Mouse (Mus musculus) thymus, postnatal 4 days (tissue): ENCODE results near the gene Gm43738.
A peak's percentile ranks its signal among the peaks of the same experiment; 100 is the strongest.

Source experiments
- DNase-seq: peaks from one replicate; pipeline ENCODE4 v3.0.0; 2021

Gene Gm43738

DNA sequence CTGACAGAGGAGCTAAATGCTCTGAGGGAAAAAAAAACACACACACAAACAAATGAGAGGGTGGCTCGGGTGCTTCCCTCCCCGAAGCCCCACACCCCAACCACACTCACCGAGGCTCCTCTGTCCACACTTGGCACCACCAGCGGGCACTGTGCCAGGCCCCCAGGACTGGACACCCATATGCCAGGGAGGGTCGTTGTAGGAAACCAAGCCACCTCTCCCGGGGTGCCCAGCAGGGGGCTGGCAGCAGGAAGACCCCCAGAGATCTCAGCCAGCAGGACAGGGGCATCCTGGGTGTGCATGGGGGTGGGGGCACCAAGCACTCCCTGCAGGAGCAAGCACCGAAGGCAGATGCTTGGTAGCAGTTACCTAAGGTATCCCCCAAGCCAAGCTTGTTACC lies at the start of gene Gm43738:
Gm43738 (minus strand) TSS at position 289 of the 400 bp plus-strand sequence.
- DNase-seq, result peak; percentile 39

DNA sequence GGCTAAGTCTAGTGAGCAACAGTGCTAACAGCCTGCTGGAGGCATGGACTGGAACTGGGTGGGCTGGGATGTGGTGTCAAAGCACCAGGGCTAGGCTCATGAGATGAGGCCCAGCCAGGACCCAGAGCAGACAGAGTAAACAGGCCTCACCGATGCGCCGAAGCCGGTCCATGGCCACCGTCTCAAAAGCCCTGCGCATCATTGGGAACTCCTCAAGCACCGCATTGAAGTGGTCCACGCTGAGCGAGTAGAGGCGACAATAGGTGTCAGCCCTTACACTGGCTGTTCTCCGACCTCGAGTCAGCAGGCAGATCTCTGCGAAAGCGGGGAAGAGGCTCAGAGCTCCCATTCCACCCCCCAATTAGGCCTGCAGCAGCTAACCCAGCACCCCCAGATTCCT lies 47.7 kb upstream of the Gm43738 start:
- DNase-seq, result no peak

GRCm38 (mm10) chr3:89147979-89148311 lies 47.0 kb upstream of the Gm43738 start:
- DNase-seq, result no peak

DNA sequence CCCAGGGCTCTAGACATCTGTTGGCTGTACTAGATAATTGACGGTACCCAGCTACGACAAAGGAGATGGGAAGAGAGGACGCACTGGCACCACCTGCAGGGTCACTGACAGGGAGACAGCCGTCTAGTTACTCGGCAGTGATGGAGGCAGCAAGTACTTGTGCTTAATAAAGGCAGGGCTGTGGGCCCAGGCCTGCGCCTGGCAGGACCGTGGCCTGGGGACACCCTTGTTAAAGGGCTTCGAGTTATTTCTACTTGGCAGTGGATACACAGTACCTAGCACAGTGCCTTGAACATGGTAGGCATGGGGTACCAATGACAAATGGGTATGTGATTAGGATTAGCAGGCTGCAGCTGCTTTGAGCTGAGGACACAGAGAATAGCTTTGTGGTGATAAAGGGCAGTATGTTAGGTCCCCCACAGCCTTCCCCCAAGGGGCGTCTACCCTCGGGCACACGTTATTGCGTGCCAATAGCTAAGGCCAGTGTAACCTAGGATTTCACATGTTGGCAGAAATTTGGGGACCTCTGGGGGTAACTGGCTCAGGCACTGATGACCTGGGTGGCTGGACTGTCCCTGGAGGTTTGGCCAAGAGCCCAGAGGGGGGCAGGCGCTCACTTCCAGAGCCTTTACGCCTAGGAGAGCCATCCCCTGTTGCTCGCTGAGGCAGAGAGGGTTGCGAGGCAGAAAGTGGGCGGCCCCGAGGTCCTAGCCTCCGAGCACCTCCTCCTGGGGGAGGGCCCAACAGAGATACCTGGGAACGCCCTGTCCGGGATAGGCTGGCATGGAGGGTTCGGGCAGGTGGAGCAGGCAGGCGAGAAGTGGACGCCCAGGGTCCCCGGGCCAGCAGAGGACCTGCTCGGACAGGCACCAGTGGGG lies 46.4 kb upstream of the Gm43738 start:
- no peak for DNase-seq

DNA sequence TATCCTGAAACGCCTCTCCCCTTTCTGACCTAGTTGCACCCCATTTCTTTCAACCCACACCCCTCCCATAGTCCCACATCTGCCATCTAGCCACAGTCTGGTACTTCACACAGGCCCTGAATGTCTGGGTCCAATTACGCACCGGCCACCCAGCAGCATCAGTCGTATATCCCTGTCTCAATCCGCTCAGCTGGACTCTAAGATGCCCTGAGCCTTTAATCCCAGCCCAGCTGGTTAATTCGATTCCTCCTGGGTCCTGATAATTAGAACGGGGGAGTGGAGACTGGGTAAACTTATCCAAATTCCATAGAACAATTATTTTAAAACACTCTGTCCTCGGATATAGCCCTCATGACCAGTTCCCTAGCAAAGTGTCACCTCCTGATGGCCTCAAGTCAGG lies 44.7 kb upstream of the Gm43738 start:
- DNase-seq, result no peak

DNA sequence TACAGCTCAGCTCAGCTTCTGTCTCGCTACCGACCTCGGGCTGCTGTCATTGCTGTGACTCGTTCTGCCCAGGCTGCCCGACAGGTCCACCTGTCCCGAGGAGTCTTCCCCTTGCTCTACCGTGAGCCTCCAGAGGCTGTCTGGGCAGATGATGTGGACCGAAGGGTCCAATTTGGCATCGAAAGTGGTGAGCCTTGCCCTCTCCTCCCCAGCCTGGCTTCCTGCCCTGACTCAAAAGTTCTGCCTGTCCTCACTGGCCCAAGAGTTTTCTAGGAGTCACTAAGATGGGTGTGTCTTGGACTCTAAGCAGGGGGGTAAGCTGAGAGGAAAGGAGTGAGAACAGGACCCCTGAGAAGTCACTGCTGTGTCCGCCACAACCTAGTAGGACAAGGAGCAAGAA lies 43.9 kb upstream of the Gm43738 start:
- no peak for DNase-seq

GRCm38 (mm10) chr3:89136365-89136764 lies 35.5 kb upstream of the Gm43738 start:
- DNase-seq, result peak; percentile 76

DNA sequence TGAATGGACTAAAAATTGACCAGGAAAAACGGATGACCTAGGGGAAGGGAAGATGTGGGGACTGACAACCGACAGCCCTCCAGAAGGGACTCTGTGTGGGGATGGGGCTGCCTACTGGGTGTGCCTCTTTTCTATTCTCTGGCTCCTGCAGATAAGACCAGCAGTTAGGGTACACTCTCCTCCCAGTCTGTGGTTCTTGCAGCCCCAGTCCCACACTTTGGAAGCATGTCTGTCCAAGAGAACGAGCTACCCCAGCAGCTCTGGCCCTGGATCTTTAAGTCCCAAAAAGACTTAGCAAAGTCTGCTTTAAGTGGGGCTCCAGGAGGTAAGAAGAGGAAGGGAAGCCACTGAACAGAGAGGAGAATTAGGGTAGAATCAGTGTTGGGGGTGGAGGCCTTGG lies 35.1 kb upstream of the Gm43738 start, which contains the start of gene Pklr:
Pklr (plus strand) TSS at position 185 of the 400 bp plus-strand sequence.
- no peak for DNase-seq

DNA sequence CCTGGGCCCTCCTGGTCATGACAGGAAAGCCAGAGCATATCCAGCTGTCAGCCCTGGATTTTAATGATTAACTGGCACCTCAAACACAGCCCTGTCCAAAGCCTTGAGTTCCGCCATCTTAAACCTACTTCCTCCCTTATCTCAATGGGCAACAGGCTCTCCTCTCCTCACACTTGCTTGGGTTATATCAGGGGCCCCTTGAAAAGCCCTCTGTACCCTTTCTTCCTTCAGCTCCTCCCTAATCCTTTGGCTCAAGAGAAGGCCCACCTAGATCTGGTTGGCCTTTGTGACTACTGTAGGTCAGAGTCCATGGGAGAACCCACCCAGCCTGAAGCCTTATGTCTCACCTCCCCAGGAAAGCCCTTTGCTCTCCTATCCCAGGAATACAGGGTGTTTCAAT lies 32.9 kb upstream of the Gm43738 start:
- DNase-seq, result no peak

- DNase-seq, result no peak
Observed at GRCm38 (mm10) chr3:89133063-89133450, 32.2 kb upstream of the Gm43738 start.

DNA sequence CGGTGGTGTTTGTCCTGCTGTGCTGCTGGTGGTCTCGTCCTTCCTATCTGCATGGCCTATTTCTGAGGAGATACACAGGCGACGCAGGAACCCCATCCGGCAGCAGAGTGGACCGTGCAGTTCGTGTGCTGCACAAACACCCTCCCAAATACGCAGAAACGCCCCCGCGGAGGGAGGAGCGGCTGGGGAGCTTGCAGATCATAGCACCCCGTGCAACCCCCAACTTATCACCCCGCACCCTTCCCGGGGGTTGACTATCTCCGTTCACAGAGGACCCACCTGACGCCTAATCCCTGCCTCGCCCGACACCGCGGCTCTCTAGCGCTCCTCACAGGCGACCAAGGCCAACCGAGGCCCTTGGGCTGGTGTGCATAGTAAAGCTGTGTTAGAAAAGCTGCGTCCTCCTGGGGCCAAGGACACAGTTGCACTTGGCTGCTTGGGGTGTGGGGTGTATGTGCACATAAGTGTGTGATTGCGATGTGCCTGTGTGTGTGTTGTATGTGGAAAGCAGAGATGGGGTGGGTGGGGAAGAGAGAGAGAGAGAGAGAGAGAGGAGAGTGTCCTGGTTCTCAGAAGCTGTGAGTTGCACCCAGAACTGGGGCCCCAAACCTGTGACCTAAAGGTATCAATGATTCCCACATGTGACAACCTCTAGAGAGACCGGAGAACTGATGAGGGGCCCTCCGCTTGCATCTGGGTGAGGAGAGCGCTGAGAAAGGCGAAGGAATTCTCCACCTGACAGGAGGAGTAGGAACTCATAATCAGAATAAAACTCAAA lies 31.6 kb upstream of the Gm43738 start:
- peak; percentile 52 for DNase-seq

DNA sequence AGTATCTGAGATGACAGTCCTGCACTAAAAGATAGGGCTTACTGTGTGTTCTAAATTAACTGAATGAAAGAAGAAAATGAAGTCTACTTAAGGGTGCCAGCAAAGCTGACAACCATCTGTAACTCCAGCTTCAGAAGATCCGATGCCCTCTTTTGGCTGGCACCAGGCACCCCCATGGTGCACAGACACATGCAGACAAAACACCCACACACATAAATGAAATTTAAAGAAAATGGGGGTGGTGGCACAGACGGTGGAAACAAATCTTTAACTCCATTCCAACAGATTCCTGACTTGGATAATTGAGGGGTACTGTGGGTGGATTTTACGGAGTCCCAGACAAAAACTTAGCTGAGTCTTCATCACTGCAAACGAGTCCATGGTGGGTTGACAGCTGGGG lies 30.9 kb upstream of the Gm43738 start:
- no peak for DNase-seq

DNA sequence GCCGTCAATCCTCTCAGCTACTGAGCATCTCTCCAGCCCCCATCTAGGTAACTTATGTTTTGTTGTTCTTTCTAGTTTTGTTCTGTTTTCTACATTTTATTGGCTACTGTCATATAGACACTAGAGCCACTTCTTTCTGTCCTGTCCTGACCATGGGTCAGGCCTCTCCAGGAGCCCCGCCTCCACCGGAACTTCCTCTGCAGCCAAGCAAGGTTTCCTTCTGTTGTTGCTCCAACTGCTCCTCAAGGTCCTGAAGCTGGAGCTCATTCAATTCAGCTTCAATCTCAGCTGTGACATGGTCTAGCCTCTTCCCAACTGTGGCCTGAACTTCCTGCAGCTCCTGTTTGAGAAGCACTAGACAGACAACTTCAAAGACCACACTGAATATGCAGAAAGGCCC lies 29.0 kb upstream of the Gm43738 start:
- DNase-seq, result no peak

DNA sequence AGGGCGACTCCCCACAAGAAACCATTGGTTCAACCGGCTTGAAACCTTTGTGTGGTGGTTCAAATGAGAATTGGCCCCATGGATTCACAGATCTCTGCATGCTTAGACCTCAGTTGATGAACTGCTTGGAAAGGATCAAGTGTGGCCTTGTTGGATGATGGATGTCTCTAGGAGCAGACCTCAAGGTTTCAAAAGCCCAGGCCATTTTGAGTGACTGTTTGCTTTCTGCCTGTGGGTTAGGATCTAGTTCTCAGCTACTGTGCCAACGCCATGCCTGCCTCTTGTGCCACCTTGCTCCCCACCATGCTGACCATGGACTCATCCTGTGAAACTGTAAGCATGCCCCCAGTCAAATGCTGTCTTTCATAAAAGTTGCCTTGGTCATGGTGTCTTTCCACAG lies 25.1 kb upstream of the Gm43738 start:
- DNase-seq, result no peak

DNA sequence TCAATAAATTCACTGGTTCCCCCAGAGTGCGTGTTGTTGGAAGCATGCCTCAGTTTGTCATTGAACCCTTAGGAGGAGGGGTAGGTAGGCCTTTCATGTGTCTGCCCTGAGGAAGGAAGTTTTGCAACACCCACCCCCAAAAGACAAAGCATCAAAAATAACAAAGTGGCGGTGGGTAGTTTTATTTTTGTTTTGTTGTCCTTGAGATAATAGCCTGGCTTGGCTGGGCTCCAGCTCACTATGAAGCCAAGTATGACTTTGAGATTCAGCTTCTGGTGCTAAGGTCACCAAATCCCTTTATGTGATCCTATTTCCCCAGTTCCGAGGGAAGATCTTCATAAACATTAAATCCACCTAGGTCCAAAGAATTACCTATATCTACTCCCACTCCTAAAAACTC lies 23.3 kb upstream of the Gm43738 start:
- no peak for DNase-seq

DNA sequence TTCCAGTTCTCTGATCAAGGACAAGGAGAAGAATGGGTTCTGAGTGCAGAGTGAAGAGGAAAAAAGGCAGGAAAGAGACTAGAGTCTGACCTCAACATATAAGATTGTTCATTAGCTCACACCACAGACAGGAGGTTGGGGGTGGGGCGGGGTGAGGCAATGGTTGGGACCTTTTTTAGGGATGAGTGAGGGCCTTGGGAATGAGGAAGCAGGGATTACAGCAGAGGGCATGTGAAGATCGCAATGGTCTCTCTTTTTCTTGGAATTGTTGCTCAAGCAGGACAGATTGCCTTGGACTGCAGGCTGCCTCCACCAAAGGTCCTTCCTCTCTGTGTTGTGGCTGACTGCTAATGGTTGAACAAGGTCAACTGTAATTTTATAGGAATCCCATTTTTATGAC lies 22.4 kb upstream of the Gm43738 start:
- no peak for DNase-seq

DNA sequence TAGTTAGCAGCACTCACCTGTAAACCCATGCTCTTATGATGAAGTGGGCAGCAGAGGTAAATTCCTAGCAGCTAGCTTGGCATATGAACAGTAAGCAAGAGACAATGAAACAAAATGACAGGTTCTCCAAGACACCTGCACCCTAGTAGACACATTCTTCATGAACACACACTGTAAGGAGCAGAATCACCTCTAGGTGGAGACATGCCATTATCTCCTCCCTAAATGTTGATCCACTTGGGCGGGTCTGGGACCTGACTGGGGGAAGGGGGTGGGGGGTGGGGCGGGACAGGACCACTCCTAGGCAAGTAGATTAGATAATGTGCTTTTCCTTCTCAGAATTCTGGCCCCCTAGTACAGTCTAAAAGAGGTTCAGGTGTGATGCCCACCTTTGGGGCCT lies 14.6 kb upstream of the Gm43738 start:
- DNase-seq, result peak; percentile 34

DNA sequence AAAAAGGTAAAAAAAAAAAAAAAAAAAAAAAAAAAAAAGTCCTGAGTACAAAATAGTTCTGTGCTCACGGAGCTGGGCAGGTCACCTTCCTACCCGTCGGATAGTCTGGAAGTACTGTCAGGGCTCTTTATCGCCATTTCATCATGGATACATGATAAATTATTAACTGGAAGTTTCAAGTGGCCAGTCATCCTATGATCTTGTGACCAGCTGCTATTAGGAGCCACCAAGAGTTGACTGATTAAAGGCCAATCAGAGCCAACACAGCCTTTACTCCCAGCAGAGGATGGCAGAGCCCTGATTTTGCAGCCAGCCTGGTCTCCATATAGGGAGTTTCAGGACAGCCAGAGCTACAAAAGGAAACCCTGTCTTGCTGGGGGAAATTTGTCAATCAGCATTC lies 12.2 kb upstream of the Gm43738 start:
- DNase-seq, result no peak

DNA sequence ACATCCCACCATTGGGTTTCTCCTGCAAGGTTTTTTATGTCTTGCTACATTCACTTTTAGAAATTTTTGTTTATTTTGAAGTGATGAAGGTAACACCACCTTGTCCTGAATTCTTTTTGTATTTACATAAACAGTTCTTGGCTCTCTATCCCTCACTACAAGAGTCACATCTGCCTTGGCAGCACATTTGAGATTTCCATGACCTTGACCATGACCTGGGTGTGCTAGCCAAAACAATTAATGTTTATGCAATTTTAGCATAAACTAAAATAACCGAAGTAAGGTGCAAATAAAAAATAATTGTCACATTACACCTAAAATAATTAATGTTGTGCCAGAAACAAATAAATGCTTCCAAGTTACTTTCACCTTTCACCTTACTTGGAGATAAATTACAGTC lies 7.2 kb upstream of the Gm43738 start:
- DNase-seq, result no peak

DNA sequence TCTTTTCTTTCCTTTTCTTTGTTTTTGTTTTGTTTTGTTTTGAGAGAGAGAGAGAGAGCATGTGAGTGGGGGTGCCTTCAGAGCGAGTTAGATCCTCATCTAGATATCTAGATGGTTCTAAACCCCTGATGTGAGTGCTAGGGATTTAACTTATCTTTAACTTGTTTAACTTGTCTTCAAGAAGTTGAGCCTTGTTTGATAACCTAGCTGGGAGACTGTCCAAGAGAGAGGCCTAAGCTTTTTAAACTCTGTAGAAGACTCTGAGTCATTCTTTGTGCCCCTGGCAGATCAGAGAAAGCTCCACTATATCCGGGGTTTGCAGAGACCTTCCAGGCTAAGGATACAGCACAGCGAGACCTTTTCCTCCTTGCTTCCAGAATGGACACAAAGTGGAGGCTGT lies 6.6 kb upstream of the Gm43738 start:
- DNase-seq, result no peak

- DNase-seq, result no peak
Observed at GRCm38 (mm10) chr3:89106881-89107280, 6.0 kb upstream of the Gm43738 start.

DNA sequence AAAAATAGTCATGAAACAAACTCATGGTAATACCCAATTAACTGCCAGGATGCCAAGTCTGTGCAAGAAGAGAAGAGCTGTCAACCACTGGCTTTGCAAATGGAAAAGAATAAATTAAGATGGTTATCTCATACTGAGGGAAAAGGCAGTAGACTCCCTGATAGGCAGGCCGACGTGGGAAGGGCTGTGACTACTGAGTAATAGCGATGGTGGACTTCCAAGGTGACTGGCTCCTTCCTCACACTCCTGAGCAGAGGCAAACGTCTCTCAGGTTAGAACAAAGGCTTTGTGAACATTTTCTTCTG lies 2.3 kb upstream of the Gm43738 start:
- no peak for DNase-seq

DNA sequence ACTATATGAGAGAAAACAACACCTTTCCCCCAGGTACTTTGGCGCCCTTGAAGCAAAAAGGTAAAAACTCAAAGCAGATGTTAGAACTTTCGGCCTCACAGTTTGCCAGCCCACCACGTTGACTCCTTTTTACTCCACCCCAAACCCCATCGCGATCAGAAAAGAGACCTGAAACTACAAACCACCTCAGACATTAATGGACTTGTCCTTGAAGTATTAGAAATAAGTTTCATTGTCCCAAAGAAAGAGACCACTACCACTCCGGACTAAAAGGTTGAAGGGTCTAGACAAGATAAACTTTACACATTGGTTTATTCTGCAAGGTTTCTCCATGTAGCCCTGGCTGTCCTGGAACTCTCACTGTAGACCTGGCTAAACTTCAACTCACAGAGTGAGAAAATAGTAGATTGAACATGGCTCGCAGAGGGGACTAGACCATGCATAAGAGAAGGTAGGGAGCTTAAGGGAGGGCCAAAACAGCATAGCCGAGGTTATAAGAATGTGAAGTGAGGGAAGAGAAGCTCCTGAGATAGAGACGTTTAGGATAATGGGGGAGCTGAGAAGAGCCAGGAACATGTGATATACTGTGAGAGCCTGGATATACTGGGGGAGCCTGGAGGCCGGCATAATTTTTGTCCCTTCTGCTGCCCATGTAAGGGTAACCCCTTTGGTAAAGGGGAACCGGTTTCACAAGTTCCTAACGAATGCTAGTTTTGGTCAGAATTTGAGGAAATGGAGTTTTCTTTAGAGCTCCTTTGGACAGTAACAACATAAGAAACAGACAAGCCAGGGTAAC lies 1.8 kb upstream of the Gm43738 start:
- no peak for DNase-seq
